Mouse (Mus musculus) liver, postnatal 0 days (tissue): Measurements from ENCODE around the gene Cyp2d10.

ENCODE experiments used
- CTCF ChIP-seq: sonication (generic); IDR thresholded peaks from 2 replicates; pipeline ENCODE4 v1.5.1; 2016; ENCODE audit warnings: antibody characterized with exemption, low read depth
- EP300 ChIP-seq: IDR thresholded peaks from 2 replicates; pipeline ENCODE4 v1.6.1; 2016; ENCODE audit warnings: antibody characterized with exemption, low read depth, mild to moderate bottlenecking

GRCm38 (mm10) chr15:82406981-82407380 lies at the start of gene Cyp2d10:
- TF ChIP-seq CTCF (0 out of 2 replicates have a peak, but pooled peaks have one; percentile 12), EP300 (no peak)
